Mouse (Mus musculus): ENCODE results near the gene Ubxn7. TPM values are rescaled to one million over a fixed set of nuclear protein-coding genes. Genes with fewer than 3 reads are reported as not detected.

The Ubxn7 gene
- polyA plus RNA-seq, 1 experiment from 2014 or later, result 29.0 TPM

Other genes starting within 250 kb of the Ubxn7 start
- 131 and 132 TPM in 2 replicates for gene Pigx, start 232.5 kb upstream of the Ubxn7 start, polyA plus RNA-seq (2015; fragmentation: Nextera tagmentation; extraction: Ambion mirVana)
- gene Cep19, start 232.5 kb upstream of the Ubxn7 start, polyA plus RNA-seq (2015; fragmentation: Nextera tagmentation; extraction: Ambion mirVana), result 48.4 and 52.0 TPM in 2 replicates
- gene Nrros, start 166.7 kb upstream of the Ubxn7 start, polyA plus RNA-seq (2015; fragmentation: Nextera tagmentation; extraction: Ambion mirVana), result 7.3 and 8.8 TPM in 2 replicates
- gene Bex6, start 152.4 kb upstream of the Ubxn7 start, polyA plus RNA-seq (2015; fragmentation: Nextera tagmentation; extraction: Ambion mirVana), result not detected in 2 replicates
- gene Fbxo45, start 85.1 kb upstream of the Ubxn7 start, polyA plus RNA-seq (2015; fragmentation: Nextera tagmentation; extraction: Ambion mirVana), result 7.6 and 8.2 TPM in 2 replicates
- 17.1 and 17.4 TPM in 2 replicates for gene Wdr53, start 85.0 kb upstream of the Ubxn7 start, polyA plus RNA-seq (2015; fragmentation: Nextera tagmentation; extraction: Ambion mirVana)
- gene Smco1, start 60.8 kb upstream of the Ubxn7 start, polyA plus RNA-seq (2015; fragmentation: Nextera tagmentation; extraction: Ambion mirVana), result 0.16 and 0.23 TPM in 2 replicates
- gene Rnf168, start 54.8 kb upstream of the Ubxn7 start, polyA plus RNA-seq (2015; fragmentation: Nextera tagmentation; extraction: Ambion mirVana), result 28.4 and 29.1 TPM in 2 replicates
- gene Tm4sf19, start 68.2 kb downstream of the Ubxn7 start, polyA plus RNA-seq (2015; fragmentation: Nextera tagmentation; extraction: Ambion mirVana), result not detected in 2 replicates
- gene Tctex1d2, start 87.4 kb downstream of the Ubxn7 start, polyA plus RNA-seq (2015; fragmentation: Nextera tagmentation; extraction: Ambion mirVana), result 35.4 and 36.6 TPM in 2 replicates
- 45.4 and 48.2 TPM in 2 replicates for gene Pcyt1a, start 98.7 kb downstream of the Ubxn7 start, polyA plus RNA-seq (2015; fragmentation: Nextera tagmentation; extraction: Ambion mirVana)
- gene Slc51a, start 155.6 kb downstream of the Ubxn7 start, polyA plus RNA-seq (2015; fragmentation: Nextera tagmentation; extraction: Ambion mirVana), result 0.13 and 0.26 TPM in 2 replicates
- 0.35 TPM in 1 of 2 replicates, not detected in the other for gene Zdhhc19, start 164.0 kb downstream of the Ubxn7 start, polyA plus RNA-seq (2015; fragmentation: Nextera tagmentation; extraction: Ambion mirVana)